Mouse (Mus musculus): ENCODE measurements around the gene Hax1. TPM values are rescaled to one million over a fixed set of nuclear protein-coding genes. Genes with fewer than 3 reads are reported as not detected.

The Hax1 gene
- polyA plus RNA-seq, 1 experiment from 2014 or later = 114 TPM

- Histone ChIP-seq H3K9me3 (ENCODE audit: control insufficient read depth, low read length) (no peaks in the 10 kb centered on the region), H3K4me3 (replicated peaks; ENCODE audit: low read depth, low read length) (peak overlapping the region; percentile 72), H3K27ac (replicated peaks; ENCODE audit: low read depth, low read length) (peak overlapping the region; percentile 43), H3K36me3 (ENCODE audit: control insufficient read depth, insufficient read depth, low read length) (peaks cover 51% of the 10 kb centered on the region), H3K9ac (replicated peaks; ENCODE audit: low read length) (peak overlapping the region; percentile 80), H3K4me1 (ENCODE audit: control insufficient read depth, insufficient read depth, low read length) (peaks cover 8% of the 10 kb centered on the region), H3K4me2 (ENCODE audit: low read length) (peak overlapping the region; percentile 94), H3K27me3 (ENCODE audit: control insufficient read depth, insufficient read depth, low read length) (no peaks in the 10 kb centered on the region)
- ATAC-seq (ENCODE audit: low FRiP score, low TSS enrichment) (0 out of 2 replicates have a peak, but pooled peaks have one; percentile 43), DNase-seq (peak; percentile 29)
- WGBS = 13% methylated on average over 20 of the region's 23 CpGs
Observed at GRCm38 (mm10) chr3:89997791-89998495, 637 bp downstream of the Hax1 start.

- Histone ChIP-seq H3K4me1 (ENCODE audit: control insufficient read depth, insufficient read depth, low read length) (peaks cover 8% of the 10 kb centered on the region), H3K4me2 (ENCODE audit: low read length) (no peak overlapping the region), H3K9ac (replicated peaks; ENCODE audit: low read length) (no peak overlapping the region), H3K27me3 (ENCODE audit: control insufficient read depth, insufficient read depth, low read length) (no peaks in the 10 kb centered on the region), H3K9me3 (ENCODE audit: control insufficient read depth, low read length) (no peaks in the 10 kb centered on the region), H3K36me3 (ENCODE audit: control insufficient read depth, insufficient read depth, low read length) (peaks cover 25% of the 10 kb centered on the region), H3K4me3 (replicated peaks; ENCODE audit: low read depth, low read length) (no peak overlapping the region), H3K27ac (replicated peaks; ENCODE audit: low read depth, low read length) (no peak overlapping the region)
- 93% methylated on average over 5 of the region's 5 CpGs for WGBS
- DNase-seq (no peak), ATAC-seq (ENCODE audit: low FRiP score, low TSS enrichment) (no peak)
Observed at GRCm38 (mm10) chr3:89994807-89995515, 3.6 kb downstream of the Hax1 start.

GRCm38 (mm10) chr3:89987822-89988221 lies 10.8 kb downstream of the Hax1 start:
- Histone ChIP-seq H3K27ac (replicated peaks; ENCODE audit: low read depth, low read length) (no peak overlapping the region), H3K9ac (replicated peaks; ENCODE audit: low read length) (no peak overlapping the region), H3K4me2 (ENCODE audit: low read length) (no peak overlapping the region), H3K27me3 (ENCODE audit: control insufficient read depth, insufficient read depth, low read length) (no peaks in the 10 kb centered on the region), H3K9me3 (ENCODE audit: control insufficient read depth, low read length) (no peaks in the 10 kb centered on the region), H3K4me3 (replicated peaks; ENCODE audit: low read depth, low read length) (no peak overlapping the region), H3K4me1 (ENCODE audit: control insufficient read depth, insufficient read depth, low read length) (no peaks in the 10 kb centered on the region), H3K36me3 (ENCODE audit: control insufficient read depth, insufficient read depth, low read length) (peaks cover 2% of the 10 kb centered on the region; the same call in 1 of the 2 replicates)
- WGBS = 92% methylated on average over 4 of the region's 4 CpGs
- DNase-seq = no peak
- no peak for ATAC-seq (ENCODE audit: low FRiP score, low TSS enrichment)

GRCm38 (mm10) chr3:89987211-89987610 lies 11.4 kb downstream of the Hax1 start:
- Histone ChIP-seq H3K27ac (replicated peaks; ENCODE audit: low read depth, low read length) (no peak overlapping the region), H3K9ac (replicated peaks; ENCODE audit: low read length) (no peak overlapping the region), H3K9me3 (ENCODE audit: control insufficient read depth, low read length) (no peaks in the 10 kb centered on the region), H3K4me2 (ENCODE audit: low read length) (no peak overlapping the region), H3K27me3 (ENCODE audit: control insufficient read depth, insufficient read depth, low read length) (no peaks in the 10 kb centered on the region), H3K36me3 (ENCODE audit: control insufficient read depth, insufficient read depth, low read length) (no peaks in the 10 kb centered on the region), H3K4me3 (replicated peaks; ENCODE audit: low read depth, low read length) (no peak overlapping the region), H3K4me1 (ENCODE audit: control insufficient read depth, insufficient read depth, low read length) (no peaks in the 10 kb centered on the region)
- ATAC-seq (ENCODE audit: low FRiP score, low TSS enrichment) (no peak), DNase-seq (no peak)
- 67% methylated on average over 3 of the region's 3 CpGs for WGBS

DNA sequence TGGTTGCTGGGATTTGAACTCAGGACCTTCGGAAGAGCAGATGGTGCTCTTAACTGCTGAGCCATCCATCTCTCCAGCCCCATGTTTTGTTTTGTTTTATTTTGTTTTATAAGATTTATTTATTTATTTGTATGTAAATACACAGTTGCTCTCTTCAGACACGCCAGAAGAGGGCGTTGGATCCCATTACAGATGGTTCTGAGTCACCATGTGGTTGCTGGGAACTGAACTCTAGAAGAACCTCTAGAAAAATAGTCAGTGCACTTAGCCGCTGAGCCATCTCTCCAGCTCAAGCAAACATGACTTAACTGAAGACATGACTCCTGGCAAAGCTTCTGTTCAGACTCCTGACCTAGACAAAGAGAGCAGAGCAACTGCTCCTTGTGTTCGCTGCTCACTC lies 16.2 kb downstream of the Hax1 start:
- H3K4me2 ChIP-seq (ENCODE audit: low read length) = no peak overlapping the region
- no peaks in the 10 kb centered on the region for H3K27me3 ChIP-seq (ENCODE audit: control insufficient read depth, insufficient read depth, low read length)
- no peak overlapping the region for H3K9ac ChIP-seq (replicated peaks; ENCODE audit: low read length)
- no peaks in the 10 kb centered on the region for H3K4me1 ChIP-seq (ENCODE audit: control insufficient read depth, insufficient read depth, low read length)
- no peaks in the 10 kb centered on the region for H3K36me3 ChIP-seq (ENCODE audit: control insufficient read depth, insufficient read depth, low read length)
- WGBS = 80% methylated on average over 5 of the region's 5 CpGs
- H3K27ac ChIP-seq (replicated peaks; ENCODE audit: low read depth, low read length) = no peak overlapping the region
- H3K9me3 ChIP-seq (ENCODE audit: control insufficient read depth, low read length) = no peaks in the 10 kb centered on the region
- ATAC-seq (ENCODE audit: low FRiP score, low TSS enrichment) (no peak), DNase-seq (no peak)
- H3K4me3 ChIP-seq (replicated peaks; ENCODE audit: low read depth, low read length) = no peak overlapping the region

GRCm38 (mm10) chr3:89976859-89977258 lies 21.7 kb downstream of the Hax1 start:
- H3K4me1 ChIP-seq (ENCODE audit: control insufficient read depth, insufficient read depth, low read length) = no peaks in the 10 kb centered on the region
- no peak overlapping the region for H3K27ac ChIP-seq (replicated peaks; ENCODE audit: low read depth, low read length)
- H3K36me3 ChIP-seq (ENCODE audit: control insufficient read depth, insufficient read depth, low read length) = no peaks in the 10 kb centered on the region
- no peak for ATAC-seq (ENCODE audit: low FRiP score, low TSS enrichment)
- no peak overlapping the region for H3K4me2 ChIP-seq (ENCODE audit: low read length)
- H3K9ac ChIP-seq (replicated peaks; ENCODE audit: low read length) = no peak overlapping the region
- H3K4me3 ChIP-seq (replicated peaks; ENCODE audit: low read depth, low read length) = no peak overlapping the region
- DNase-seq = no peak
- H3K27me3 ChIP-seq (ENCODE audit: control insufficient read depth, insufficient read depth, low read length) = no peaks in the 10 kb centered on the region
- no peaks in the 10 kb centered on the region for H3K9me3 ChIP-seq (ENCODE audit: control insufficient read depth, low read length)

- Histone ChIP-seq H3K27me3 (ENCODE audit: control insufficient read depth, insufficient read depth, low read length) (no peaks in the 10 kb centered on the region), H3K4me3 (replicated peaks; ENCODE audit: low read depth, low read length) (no peak overlapping the region), H3K4me2 (ENCODE audit: low read length) (no peak overlapping the region), H3K36me3 (ENCODE audit: control insufficient read depth, insufficient read depth, low read length) (no peaks in the 10 kb centered on the region), H3K27ac (replicated peaks; ENCODE audit: low read depth, low read length) (no peak overlapping the region), H3K4me1 (ENCODE audit: control insufficient read depth, insufficient read depth, low read length) (peaks cover 14% of the 10 kb centered on the region), H3K9ac (replicated peaks; ENCODE audit: low read length) (no peak overlapping the region), H3K9me3 (ENCODE audit: control insufficient read depth, low read length) (no peaks in the 10 kb centered on the region)
- ATAC-seq (ENCODE audit: low FRiP score, low TSS enrichment) = no peak
- 79% methylated on average over 7 of the region's 7 CpGs for WGBS
- DNase-seq = no peak
Observed at GRCm38 (mm10) chr3:89968509-89968908, 30.1 kb downstream of the Hax1 start.

DNA sequence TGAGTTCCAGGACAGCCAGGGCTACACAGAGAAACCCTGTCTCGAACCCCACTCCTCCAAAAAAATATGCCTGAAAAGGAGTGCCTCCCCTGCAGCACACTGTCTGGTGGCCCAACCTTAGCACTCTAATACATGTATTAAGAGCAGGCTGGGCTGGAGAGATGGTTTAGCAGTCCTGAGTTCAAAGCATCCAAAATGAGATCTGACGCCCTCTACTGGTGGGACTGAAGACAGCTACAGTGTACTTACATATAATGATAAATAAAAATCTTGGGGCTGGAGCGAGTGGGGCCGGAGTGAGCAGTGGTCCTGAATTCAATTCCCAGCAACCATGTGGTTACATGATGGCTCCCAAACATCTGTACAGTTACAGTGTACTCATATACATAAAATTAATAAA lies 31.6 kb downstream of the Hax1 start:
- Histone ChIP-seq H3K9ac (replicated peaks; ENCODE audit: low read length) (no peak overlapping the region), H3K27me3 (ENCODE audit: control insufficient read depth, insufficient read depth, low read length) (no peaks in the 10 kb centered on the region), H3K4me3 (replicated peaks; ENCODE audit: low read depth, low read length) (no peak overlapping the region), H3K9me3 (ENCODE audit: control insufficient read depth, low read length) (no peaks in the 10 kb centered on the region), H3K4me1 (ENCODE audit: control insufficient read depth, insufficient read depth, low read length) (peaks cover 20% of the 10 kb centered on the region), H3K4me2 (ENCODE audit: low read length) (no peak overlapping the region), H3K36me3 (ENCODE audit: control insufficient read depth, insufficient read depth, low read length) (no peaks in the 10 kb centered on the region), H3K27ac (replicated peaks; ENCODE audit: low read depth, low read length) (no peak overlapping the region)
- 76% methylated on average over 4 of the region's 4 CpGs for WGBS
- peak; percentile 23 for DNase-seq
- no peak for ATAC-seq (ENCODE audit: low FRiP score, low TSS enrichment)

DNA sequence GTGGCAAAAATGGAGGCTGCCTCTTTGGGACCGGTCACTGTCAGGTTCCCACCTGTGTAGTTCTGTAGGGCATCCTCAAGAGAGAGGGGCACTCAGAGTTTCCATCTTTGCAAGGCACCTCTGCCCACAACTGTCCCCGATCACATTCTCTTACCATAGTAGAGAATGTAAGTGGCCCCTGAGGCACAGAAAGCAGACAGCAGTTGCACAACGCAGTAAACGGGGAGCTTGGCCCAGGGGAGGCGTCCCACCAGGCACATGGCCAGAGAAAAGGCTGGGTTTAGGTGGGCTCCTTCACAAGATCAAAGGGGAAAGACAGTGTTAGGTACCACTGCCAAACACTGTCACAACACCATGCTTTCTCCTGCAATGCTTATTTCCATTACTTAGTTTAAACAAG lies 32.6 kb downstream of the Hax1 start:
- 93% methylated on average over 5 of the region's 5 CpGs for WGBS
- peaks cover 30% of the 10 kb centered on the region for H3K4me1 ChIP-seq (ENCODE audit: control insufficient read depth, insufficient read depth, low read length)
- H3K36me3 ChIP-seq (ENCODE audit: control insufficient read depth, insufficient read depth, low read length) = no peaks in the 10 kb centered on the region
- no peak overlapping the region for H3K4me3 ChIP-seq (replicated peaks; ENCODE audit: low read depth, low read length)
- no peaks in the 10 kb centered on the region for H3K9me3 ChIP-seq (ENCODE audit: control insufficient read depth, low read length)
- H3K27ac ChIP-seq (replicated peaks; ENCODE audit: low read depth, low read length) = no peak overlapping the region
- DNase-seq = no peak
- H3K27me3 ChIP-seq (ENCODE audit: control insufficient read depth, insufficient read depth, low read length) = no peaks in the 10 kb centered on the region
- no peak for ATAC-seq (ENCODE audit: low FRiP score, low TSS enrichment)
- H3K9ac ChIP-seq (replicated peaks; ENCODE audit: low read length) = no peak overlapping the region
- no peak overlapping the region for H3K4me2 ChIP-seq (ENCODE audit: low read length)
